Mouse (Mus musculus) limb, embryonic 13.5 days (tissue): ENCODE measurements at regions not wholly inside any gene's neighbourhood (a gene's known extent, or its start where the extent isn't known, plus 50 kb on each side); places are given as distances from the start of the nearest gene placed in this dataset.
A peak's percentile ranks its signal among the peaks of the same experiment; 100 is the strongest.

Experiments
- ATAC-seq: fragments of 200-750 bp; cut with Nextera tagmentation; 2 replicates; pipeline ENCODE4 v1.8.0; 2017; ENCODE audit warnings: low read depth, moderate number of reproducible peaks, moderate TSS enrichment; ENCODE audit not compliant: low FRiP score
- H3K27ac ChIP-seq: fragments of 300-500 bp; sonication (generic); 2 replicates; pipeline ENCODE4 v1.5.1; 2015; ENCODE audit warnings: inconsistent platforms, mild to moderate bottlenecking, moderate library complexity
- H3K27me3 ChIP-seq: fragments of 300-500 bp; sonication (generic); 2 replicates; pipeline ENCODE4 v1.6.1; 2015; ENCODE audit warnings: mild to moderate bottlenecking, inconsistent platforms
- H3K36me3 ChIP-seq: fragments of 300-500 bp; sonication (generic); 2 replicates; pipeline ENCODE4 v1.6.1; 2015; ENCODE audit warnings: inconsistent platforms, mild to moderate bottlenecking, moderate library complexity
- H3K4me1 ChIP-seq: fragments of 300-500 bp; sonication (generic); 2 replicates; pipeline ENCODE4 v1.6.1; 2015; ENCODE audit warnings: inconsistent platforms
- H3K4me2 ChIP-seq: fragments of 300-500 bp; sonication (generic); replicated peaks from 2 replicates; pipeline ENCODE4 v1.6.1; 2015; ENCODE audit warnings: inconsistent platforms, mild to moderate bottlenecking, moderate library complexity
- H3K4me3 ChIP-seq: fragments of 300-500 bp; sonication (generic); 2 replicates; pipeline ENCODE4 v1.5.1; 2015; ENCODE audit warnings: moderate library complexity, mild to moderate bottlenecking, inconsistent platforms
- H3K9ac ChIP-seq: fragments of 300-500 bp; sonication (generic); 2 replicates; pipeline ENCODE4 v1.6.1; 2015; ENCODE audit warnings: mild to moderate bottlenecking, inconsistent platforms
- H3K9me3 ChIP-seq: fragments of 300-500 bp; sonication (generic); 2 replicates; pipeline ENCODE4 v1.6.1; 2016; ENCODE audit warnings: inconsistent platforms
- WGBS: fragments of 180-500 bp; shearing (Covaris S2); methylation state at CpG from one replicate; pipeline ENCODE4 v1.1.7; 2015; 5-methylcytosine and 5-hydroxymethylcytosine counted together

DNA sequence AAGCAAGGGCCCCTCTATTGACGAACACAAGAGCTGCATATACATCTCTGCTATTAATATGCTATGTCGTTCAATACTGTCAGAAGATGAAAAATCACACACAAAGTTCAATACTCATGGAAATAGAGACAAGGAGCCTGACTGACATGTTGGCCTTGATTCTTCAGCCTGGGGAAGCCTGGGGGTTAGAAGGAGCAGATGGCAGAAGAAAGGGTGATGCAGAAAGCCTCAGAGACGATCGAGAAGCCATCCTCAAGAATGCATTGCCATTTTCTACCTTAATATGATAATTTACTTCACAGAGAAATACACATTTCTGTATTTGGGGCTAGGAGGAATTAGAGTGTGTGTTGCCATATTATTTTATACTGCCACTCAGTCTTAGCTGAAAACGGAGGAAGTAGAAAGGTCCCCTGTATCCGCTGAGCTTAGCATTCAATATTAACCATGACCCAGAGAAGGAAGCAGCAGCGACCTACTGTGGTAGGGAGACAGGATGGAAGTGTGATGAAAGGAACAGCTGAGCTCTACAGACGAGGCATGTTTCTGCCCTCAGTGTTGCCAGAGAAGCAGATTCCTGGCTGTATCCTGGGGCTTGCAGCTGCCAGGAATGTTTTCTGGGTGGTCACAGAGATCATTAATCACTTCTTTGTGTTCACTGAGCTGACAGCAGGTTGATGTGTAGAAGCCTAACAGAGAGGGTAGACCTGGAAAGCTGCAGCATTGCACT is 105.2 kb downstream of the Lrig3 start:
- peak; percentile 77 for ATAC-seq
- peak overlapping the region; percentile 33; the same call in 1 of the 2 replicates for H3K27ac ChIP-seq
- WGBS: 54% methylated on average over 8 of the region's 8 CpGs

DNA sequence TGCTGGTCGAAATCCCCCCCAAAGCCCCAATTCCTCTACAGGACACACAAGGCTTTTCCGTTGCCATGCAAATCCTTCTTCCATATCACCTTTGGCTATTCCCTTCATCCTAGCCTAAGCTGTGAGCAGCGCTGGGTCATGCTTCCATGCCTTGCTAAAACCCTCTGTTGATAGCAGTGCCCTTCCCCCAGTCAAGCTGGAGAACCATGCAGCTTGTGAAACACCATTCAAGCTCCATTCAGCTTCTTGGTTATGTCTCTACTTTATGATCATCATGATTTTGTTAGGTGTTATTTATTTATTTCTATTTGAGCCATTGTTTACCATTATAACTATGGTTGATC is 105.7 kb downstream of the Lrig3 start:
- H3K27ac ChIP-seq: peak overlapping the region; percentile 33; the same call in 1 of the 2 replicates
- ATAC-seq: peak; percentile 40; the same call in 1 of the 2 replicates

More for the DNA sequence above, 105.2 kb downstream of the Lrig3 start:
- Histone ChIP-seq H3K9me3 (no peaks in the 10 kb centered on the region), H3K9ac (no peak overlapping the region), H3K4me1 (peaks cover 17% of the 10 kb centered on the region), H3K36me3 (no peaks in the 10 kb centered on the region), H3K4me3 (no peak overlapping the region), H3K27me3 (no peaks in the 10 kb centered on the region), H3K4me2 (no peak overlapping the region)

DNA sequence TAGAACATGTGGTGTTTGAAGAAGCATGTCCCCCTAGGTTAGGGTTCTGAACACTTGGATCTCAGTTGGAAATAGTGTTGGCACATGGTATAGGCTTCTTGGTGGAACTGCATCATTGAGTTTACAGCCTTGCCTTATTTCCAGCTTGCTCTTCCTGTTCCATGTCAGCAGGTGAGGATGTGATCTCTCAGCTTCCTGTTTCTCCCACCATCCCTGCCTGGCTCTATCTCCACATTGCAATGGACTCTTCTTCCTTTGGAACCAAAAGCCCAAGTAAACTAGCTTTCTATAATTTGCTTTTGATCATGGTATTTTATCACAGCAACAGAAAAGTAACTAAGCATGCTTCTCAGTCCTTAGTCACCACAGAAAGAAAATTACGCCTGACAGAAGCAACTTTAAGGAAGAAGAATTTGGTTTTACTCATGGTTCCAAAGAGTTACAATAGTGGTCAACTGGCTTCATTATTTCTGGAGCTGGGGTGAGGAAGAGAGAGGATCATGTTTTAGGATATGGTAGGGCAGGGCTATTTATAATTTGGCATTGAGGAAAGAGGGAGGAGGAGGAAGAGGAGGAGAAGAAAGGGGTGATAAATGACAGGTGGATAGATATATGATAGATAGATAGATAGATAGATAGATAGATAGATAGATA is 111.5 kb downstream of the Lrig3 start:
- ATAC-seq: no peak
- H3K4me2 ChIP-seq: no peak overlapping the region
- H3K27me3 ChIP-seq: no peaks in the 10 kb centered on the region
- no peak overlapping the region for H3K4me3 ChIP-seq
- H3K4me1 ChIP-seq: 0 out of 2 replicates have a peak, but pooled peaks cover 3% of the 10 kb centered on the region
- no peaks in the 10 kb centered on the region for H3K36me3 ChIP-seq
- no peak overlapping the region for H3K27ac ChIP-seq
- 92% methylated on average over 1 of the region's 1 CpGs for WGBS
- no peak overlapping the region for H3K9ac ChIP-seq
- peaks cover 6% of the 10 kb centered on the region; the same call in 1 of the 2 replicates for H3K9me3 ChIP-seq

More for the DNA sequence above, 105.7 kb downstream of the Lrig3 start:
- Histone ChIP-seq H3K36me3 (no peaks in the 10 kb centered on the region), H3K4me1 (peaks cover 17% of the 10 kb centered on the region), H3K4me3 (no peak overlapping the region), H3K4me2 (no peak overlapping the region), H3K27me3 (no peaks in the 10 kb centered on the region), H3K9ac (no peak overlapping the region), H3K9me3 (no peaks in the 10 kb centered on the region)
- WGBS: 54% methylated on average over 3 of the region's 3 CpGs

DNA sequence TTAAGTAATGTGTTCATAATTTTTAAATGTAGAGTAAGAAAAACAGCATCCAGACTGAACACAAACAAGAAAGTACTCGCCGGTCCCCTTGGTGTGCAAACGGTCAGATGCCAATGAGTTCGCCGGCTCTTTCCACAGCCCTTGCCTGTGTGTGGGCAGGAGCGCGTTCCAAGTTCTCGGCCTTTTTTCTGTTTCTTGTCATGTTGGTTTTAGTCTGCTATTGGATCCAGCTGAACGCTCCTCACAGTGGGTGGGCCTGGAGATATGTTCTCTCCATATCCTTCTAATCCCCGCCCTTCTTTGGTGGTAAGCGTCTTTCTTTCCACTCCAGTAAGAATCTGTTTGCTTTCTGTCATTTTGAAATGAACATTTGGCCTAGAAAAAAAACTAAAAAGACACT is 116.6 kb downstream of the Lrig3 start:
- no peak overlapping the region for H3K4me3 ChIP-seq

DNA sequence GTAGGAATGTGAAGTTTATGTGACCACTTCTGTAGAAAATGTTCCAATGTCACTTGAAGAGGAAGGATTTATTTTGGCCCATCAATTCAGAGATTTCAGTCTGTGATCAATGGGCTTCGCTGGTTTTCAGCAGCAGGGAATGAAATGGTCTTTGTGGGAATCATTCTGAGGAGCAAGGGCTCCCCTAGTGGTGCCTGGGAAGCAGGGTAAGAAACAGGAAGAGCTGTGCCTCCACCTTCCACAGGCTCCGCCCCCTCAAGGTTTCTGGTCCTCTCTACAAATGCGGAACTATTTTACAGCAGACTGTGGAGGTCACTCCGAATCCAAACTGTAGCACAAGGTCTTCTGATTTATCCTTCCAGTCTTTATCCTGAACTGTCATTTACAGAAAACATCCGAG is 120.7 kb downstream of the Lrig3 start:
- no peaks in the 10 kb centered on the region for H3K9me3 ChIP-seq
- 85% methylated on average over 5 of the region's 5 CpGs for WGBS
- H3K4me1 ChIP-seq: 0 out of 2 replicates have a peak, but pooled peaks cover 2% of the 10 kb centered on the region
- H3K9ac ChIP-seq: no peak overlapping the region
- no peaks in the 10 kb centered on the region for H3K27me3 ChIP-seq
- H3K4me2 ChIP-seq: no peak overlapping the region
- no peak overlapping the region for H3K4me3 ChIP-seq
- no peak for ATAC-seq
- no peaks in the 10 kb centered on the region for H3K36me3 ChIP-seq
- H3K27ac ChIP-seq: no peak overlapping the region

More for the DNA sequence above, 116.6 kb downstream of the Lrig3 start:
- Histone ChIP-seq H3K4me1 (0 out of 2 replicates have a peak, but pooled peaks cover 3% of the 10 kb centered on the region), H3K27me3 (no peaks in the 10 kb centered on the region), H3K9me3 (peaks cover 6% of the 10 kb centered on the region; the same call in 1 of the 2 replicates), H3K27ac (no peak overlapping the region; the same call in 1 of the 2 replicates), H3K36me3 (no peaks in the 10 kb centered on the region), H3K4me2 (0 out of 2 replicates have a peak overlapping the region, but pooled peaks have one; percentile 14), H3K9ac (no peak overlapping the region)
- ATAC-seq: no peak
- WGBS: 60% methylated on average over 11 of the region's 11 CpGs

DNA sequence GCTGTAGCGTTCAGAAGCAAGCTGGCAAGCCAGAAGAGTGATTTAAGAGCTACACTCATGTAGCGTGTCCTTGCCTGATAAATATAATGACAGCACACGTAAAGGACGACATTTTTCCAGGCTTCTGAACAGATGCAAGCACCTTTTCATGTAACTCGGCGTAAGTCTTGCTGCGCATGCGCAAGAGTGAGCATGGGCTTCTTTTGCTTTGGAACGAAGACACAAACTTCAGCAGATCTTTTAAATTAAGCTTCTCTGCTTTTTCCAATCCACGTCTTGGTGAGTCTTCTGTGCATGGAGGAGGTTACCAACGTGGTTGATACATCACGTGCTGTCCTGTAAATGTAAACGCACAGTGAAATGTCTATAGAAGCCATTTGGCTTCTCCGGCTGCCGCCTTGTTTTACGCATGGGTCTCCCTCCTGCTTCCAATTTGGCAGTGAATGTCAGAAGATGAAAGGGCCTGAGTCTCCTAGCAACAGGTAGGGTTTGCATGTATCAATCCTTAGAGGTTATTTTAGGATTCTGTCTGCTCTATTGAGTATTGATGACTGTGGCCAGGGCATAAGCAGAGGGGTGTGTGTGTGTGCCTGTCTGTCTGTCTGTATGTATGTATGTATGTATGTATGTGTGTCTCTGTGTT is 128.4 kb downstream of the Lrig3 start:
- 62% methylated on average over 16 of the region's 16 CpGs for WGBS
- peaks cover 6% of the 10 kb centered on the region; the same call in 1 of the 2 replicates for H3K4me1 ChIP-seq
- no peak overlapping the region for H3K4me2 ChIP-seq

DNA sequence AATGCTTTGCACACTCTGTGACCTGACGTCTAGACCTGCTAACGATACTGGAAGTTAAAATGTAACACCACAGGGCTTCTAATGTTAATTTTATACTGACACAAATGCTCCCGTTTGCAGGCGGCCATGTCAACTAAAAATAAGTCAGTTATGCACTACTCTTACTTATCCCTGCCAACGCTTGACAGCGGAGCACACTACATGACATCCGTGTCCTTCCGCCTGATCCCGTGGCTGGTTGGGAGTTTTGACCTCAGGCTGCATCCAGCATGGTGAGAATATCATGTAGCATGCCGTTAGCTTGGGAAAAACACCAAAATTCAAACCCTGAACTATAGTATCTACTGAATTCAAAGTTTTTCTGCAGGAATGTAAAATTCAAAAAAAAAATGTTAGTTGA is 131.9 kb downstream of the Lrig3 start:
- WGBS: 72% methylated on average over 10 of the region's 10 CpGs
- Histone ChIP-seq H3K4me1 (peaks cover 6% of the 10 kb centered on the region; the same call in 1 of the 2 replicates), H3K27ac (no peak overlapping the region), H3K27me3 (no peaks in the 10 kb centered on the region), H3K36me3 (no peaks in the 10 kb centered on the region), H3K4me3 (no peak overlapping the region), H3K9ac (no peak overlapping the region), H3K9me3 (no peaks in the 10 kb centered on the region), H3K4me2 (no peak overlapping the region)
- ATAC-seq: no peak

More for the DNA sequence above, 128.4 kb downstream of the Lrig3 start:
- Histone ChIP-seq H3K27me3 (no peaks in the 10 kb centered on the region), H3K4me3 (no peak overlapping the region), H3K36me3 (no peaks in the 10 kb centered on the region), H3K27ac (no peak overlapping the region), H3K9ac (no peak overlapping the region), H3K9me3 (no peaks in the 10 kb centered on the region)
- no peak for ATAC-seq

DNA sequence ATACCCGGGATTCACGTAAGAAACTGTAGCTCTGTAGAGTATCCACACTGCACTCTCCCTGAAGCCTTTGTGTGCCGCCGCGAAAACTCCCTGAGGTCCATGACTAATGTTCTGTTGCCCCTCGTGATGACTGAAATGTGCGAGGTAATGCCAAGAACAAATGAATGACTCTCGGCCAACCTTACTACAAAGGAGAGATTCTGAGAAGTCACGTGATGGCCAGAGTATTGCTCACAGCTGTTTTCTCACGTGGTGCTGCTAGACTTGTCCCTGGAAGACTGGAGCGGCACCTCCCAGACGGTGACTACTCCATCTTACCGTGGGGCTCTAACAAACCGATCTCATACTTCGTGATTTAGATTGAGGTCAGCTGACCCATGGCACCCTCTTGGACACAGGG is 136.9 kb downstream of the Lrig3 start:
- Histone ChIP-seq H3K9me3 (no peaks in the 10 kb centered on the region), H3K4me2 (no peak overlapping the region), H3K4me3 (no peak overlapping the region), H3K36me3 (no peaks in the 10 kb centered on the region), H3K27ac (no peak overlapping the region), H3K4me1 (no peaks in the 10 kb centered on the region), H3K27me3 (no peaks in the 10 kb centered on the region), H3K9ac (no peak overlapping the region)
- WGBS: 81% methylated on average over 15 of the region's 15 CpGs
- no peak for ATAC-seq

DNA sequence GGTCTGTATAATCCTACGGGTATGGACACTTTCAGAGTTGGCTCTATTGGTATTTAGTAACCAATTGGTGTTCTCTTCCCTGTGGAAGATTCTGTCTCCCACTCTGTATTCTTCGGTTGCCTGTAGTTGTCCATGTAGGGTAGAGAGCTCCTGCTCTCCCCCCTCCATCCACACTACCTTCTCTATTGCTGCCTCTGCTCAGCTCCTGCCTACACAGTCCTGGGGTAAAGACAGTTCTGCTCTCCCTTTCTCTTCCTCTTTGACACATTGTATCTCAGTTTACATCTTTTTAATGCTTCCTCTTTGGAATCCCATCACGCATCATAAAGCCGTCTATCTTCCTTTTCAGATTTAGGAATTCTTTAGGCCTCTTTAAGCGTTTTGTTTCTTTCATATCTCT is 147.1 kb downstream of the Lrig3 start:
- Histone ChIP-seq H3K9me3 (no peaks in the 10 kb centered on the region), H3K27me3 (no peaks in the 10 kb centered on the region), H3K27ac (no peak overlapping the region), H3K4me1 (peaks cover 9% of the 10 kb centered on the region; the same call in 1 of the 2 replicates), H3K36me3 (no peaks in the 10 kb centered on the region), H3K4me3 (no peak overlapping the region), H3K9ac (no peak overlapping the region), H3K4me2 (no peak overlapping the region)
- no peak for ATAC-seq
- 90% methylated on average over 5 of the region's 5 CpGs for WGBS

DNA sequence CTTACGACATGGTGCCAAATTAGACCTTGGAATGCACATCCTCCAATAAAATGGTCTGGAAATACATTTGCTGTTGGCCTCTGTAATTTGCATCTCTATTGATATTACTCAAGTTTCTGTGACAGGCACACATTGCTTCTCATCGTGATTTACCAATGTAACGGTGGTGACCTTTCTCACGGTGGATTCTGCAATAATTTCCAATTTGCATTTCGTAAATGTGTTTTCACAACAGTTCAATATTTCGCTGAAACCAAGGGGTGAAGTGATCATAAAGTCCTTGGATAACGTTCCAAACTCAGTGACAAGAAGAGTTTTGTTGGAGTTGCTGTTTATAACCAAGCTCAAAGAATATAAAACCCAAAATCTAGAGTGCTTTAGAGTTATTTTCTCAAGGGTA is 149.4 kb downstream of the Lrig3 start:
- Histone ChIP-seq H3K4me3 (no peak overlapping the region), H3K9me3 (no peaks in the 10 kb centered on the region), H3K4me2 (no peak overlapping the region), H3K9ac (no peak overlapping the region), H3K27ac (no peak overlapping the region), H3K27me3 (no peaks in the 10 kb centered on the region), H3K36me3 (no peaks in the 10 kb centered on the region), H3K4me1 (peaks cover 9% of the 10 kb centered on the region; the same call in 1 of the 2 replicates)
- ATAC-seq: no peak
- WGBS: 81% methylated on average over 7 of the region's 7 CpGs

DNA sequence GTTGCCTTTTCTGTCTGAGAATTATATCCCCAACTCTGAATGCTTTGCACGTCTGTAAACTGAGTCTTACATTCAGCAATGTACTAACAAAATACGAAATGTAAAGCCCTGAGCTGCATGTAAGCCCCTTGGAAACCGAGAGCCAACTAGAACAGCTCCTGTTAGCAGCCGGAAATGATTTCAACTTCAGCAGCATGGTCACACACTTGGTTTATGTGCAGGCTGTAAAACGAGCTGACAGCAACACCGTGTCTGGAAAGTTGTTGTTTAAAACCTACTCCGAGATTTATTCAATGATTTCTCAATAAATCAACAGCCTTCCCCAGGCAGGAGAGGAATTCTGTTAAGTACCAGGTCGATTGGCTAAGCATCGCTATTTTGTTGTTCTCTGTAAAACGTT is 155.7 kb downstream of the Lrig3 start:
- Histone ChIP-seq H3K36me3 (no peaks in the 10 kb centered on the region), H3K27me3 (no peaks in the 10 kb centered on the region), H3K4me2 (no peak overlapping the region), H3K4me3 (no peak overlapping the region), H3K27ac (peak overlapping the region; percentile 10; the same call in 1 of the 2 replicates), H3K9me3 (no peaks in the 10 kb centered on the region), H3K4me1 (peaks cover 13% of the 10 kb centered on the region; the same call in 1 of the 2 replicates), H3K9ac (no peak overlapping the region)
- ATAC-seq: no peak
- 22% methylated on average over 10 of the region's 10 CpGs for WGBS

DNA sequence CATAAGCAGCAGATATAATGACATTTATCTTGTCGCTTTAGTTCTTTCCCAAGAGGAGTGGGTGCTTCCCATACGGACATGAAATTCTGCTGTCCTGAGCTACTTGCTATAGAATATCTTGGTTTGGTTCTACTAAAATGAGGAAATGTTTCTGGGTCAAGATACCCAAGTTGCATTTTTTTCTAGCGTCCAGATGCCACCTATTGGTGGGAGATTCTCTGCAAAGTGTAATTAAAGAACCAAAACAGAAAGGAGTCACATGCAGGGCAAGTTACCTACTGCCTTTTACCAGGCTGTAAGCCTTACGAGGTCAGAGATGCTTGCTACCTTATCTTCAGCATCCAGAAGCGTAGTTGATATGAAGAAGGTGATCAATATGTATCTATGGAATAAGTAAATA is 156.5 kb downstream of the Lrig3 start:
- Histone ChIP-seq H3K9me3 (no peaks in the 10 kb centered on the region), H3K4me3 (no peak overlapping the region), H3K36me3 (no peaks in the 10 kb centered on the region), H3K9ac (no peak overlapping the region), H3K4me2 (no peak overlapping the region), H3K27ac (no peak overlapping the region), H3K27me3 (no peaks in the 10 kb centered on the region), H3K4me1 (peaks cover 9% of the 10 kb centered on the region; the same call in 1 of the 2 replicates)
- 80% methylated on average over 5 of the region's 5 CpGs for WGBS
- no peak for ATAC-seq
